Mouse (Mus musculus) layer of hippocampus, adult 9-10 months (tissue): ENCODE results near the gene Arfip2.

Experiments
- DNase-seq: peaks from one replicate; pipeline ENCODE4 v3.0.0; 2022; ENCODE audit warnings: low spot score

The Arfip2 gene

DNA sequence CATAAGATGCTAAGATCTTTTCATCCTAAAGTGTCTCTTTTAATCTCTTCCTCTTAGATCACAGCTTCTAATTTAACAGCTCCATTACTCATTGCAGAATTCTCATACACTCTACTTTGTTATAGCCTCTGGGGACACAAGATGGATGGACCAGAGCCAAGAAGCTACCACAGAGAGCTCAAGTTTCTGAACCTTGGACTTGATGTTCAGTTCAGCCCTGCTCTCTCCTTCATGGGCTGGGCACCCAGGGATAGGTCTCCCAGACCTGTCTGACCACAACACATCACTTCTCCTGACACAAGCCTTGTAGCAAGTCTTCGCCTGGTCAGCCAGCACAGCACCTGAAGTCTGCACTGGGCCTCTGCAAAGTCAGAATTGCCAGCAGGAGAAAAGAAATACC is 25.8 kb downstream of the Arfip2 start:
- no peak for DNase-seq

GRCm38 (mm10) chr7:105611767-105612166 is 28.4 kb downstream of the Arfip2 start:
- DNase-seq: no peak

- DNase-seq: no peak
Measured at GRCm38 (mm10) chr7:105608467-105608866, 31.7 kb downstream of the Arfip2 start.

DNA sequence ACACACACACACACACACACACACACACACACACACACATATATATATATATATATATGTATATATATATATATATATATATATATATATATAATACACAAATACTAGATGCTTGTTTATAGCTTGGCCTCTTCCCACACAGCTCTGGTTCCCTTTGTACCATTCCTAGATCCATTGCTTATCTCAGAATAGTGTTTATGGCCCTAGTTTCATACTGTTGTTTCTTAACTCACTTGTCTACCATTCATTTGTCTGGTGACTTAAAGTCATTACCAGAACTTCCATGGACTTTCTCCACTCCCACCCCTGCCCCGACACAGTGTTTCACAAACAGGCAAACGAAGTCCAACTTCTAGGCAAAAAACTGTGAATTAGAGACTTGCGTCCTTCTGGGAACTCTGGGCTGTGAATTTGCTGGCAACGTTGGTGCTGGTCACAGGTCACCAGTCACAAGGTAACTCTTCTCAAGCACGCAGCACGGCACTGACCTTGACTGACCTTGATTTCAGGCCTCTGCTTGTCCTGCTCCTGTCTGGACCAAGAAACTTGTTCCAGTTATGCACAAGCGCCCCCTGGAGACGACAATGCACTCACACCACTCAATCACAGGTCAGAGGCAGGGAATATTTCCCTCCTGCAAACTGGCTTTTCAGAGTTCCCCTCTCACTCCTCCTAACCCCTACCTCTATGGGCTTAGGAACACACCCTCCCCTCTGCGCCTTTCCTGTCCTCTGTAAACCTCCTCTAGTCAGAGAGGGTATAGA is 37.2 kb downstream of the Arfip2 start:
- peak; percentile 46 for DNase-seq

- no peak for DNase-seq
Measured at GRCm38 (mm10) chr7:105590097-105590496, 50.1 kb downstream of the Arfip2 start.

DNA sequence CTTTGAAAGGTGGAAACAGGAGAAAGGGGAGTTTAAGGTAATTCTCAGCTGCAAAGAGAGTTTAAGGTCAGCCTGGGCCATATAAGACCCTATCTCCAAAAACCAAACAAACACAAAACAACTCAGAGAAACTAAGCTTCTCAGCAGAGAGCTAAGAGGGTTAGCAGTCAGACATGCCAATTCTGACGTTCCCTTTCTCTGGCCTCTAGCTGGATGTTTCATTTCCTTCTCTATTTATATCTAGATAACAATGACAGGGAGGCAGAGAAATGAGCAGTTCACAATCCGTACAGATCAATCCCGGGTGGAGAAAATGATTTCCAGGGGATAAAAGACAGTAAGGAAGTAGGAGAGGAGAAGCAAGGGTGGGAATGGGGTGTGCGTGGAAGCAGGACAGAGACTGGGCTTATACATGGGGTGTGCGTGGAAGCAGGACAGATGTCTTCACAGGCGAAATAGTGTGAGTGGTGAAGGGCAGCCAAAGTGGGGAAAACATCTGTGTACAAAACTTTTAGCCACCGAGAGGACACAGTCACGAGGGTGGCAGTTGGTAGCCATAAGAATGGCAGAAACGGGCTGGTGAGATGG is 51.8 kb downstream of the Arfip2 start:
- no peak for DNase-seq
